Mouse (Mus musculus) left cerebral cortex, adult 9 months (tissue): ENCODE results near the gene Pqlc3.

ENCODE experiments used
- DNase-seq, 2 experiments: peaks; one replicate each; pipeline ENCODE4 v3.0.0; 2022; ENCODE audit warnings: low spot score in 2 of 2

The Pqlc3 gene

GRCm38 (mm10) chr12:17009466-17009865, 9.3 kb upstream of the Pqlc3 start:
- DNase-seq: no peak

GRCm38 (mm10) chr12:17001211-17001610, 1.0 kb upstream of the Pqlc3 start:
- no peak for DNase-seq

GRCm38 (mm10) chr12:17000628-17001027, 420 bp upstream of the Pqlc3 start:
- DNase-seq: no peak

GRCm38 (mm10) chr12:16999146-16999545, 1.1 kb downstream of the Pqlc3 start:
- DNase-seq: no peak

- DNase-seq: peak in 1 of 2 experiments; percentile 44
Observed at GRCm38 (mm10) chr12:16996886-16997462, 3.2 kb downstream of the Pqlc3 start.

- DNase-seq: no peak
Observed at GRCm38 (mm10) chr12:16996281-16996680, 3.9 kb downstream of the Pqlc3 start.

- DNase-seq: no peak
Observed at GRCm38 (mm10) chr12:16994291-16994690, 5.9 kb downstream of the Pqlc3 start.

GRCm38 (mm10) chr12:16992355-16992754, 7.9 kb downstream of the Pqlc3 start:
- no peak for DNase-seq

- DNase-seq: no peak
Observed at GRCm38 (mm10) chr12:16991376-16991775, 8.8 kb downstream of the Pqlc3 start.

GRCm38 (mm10) chr12:16985778-16986177, 14.4 kb downstream of the Pqlc3 start:
- DNase-seq: no peak

- DNase-seq: no peak
Observed at GRCm38 (mm10) chr12:16977120-16977519, 23.1 kb downstream of the Pqlc3 start.

- no peak for DNase-seq
Observed at GRCm38 (mm10) chr12:16966811-16967210, 33.4 kb downstream of the Pqlc3 start.

- no peak for DNase-seq
Observed at GRCm38 (mm10) chr12:16963354-16963753, 36.9 kb downstream of the Pqlc3 start.

- no peak for DNase-seq
Observed at GRCm38 (mm10) chr12:16958851-16959250, 41.4 kb downstream of the Pqlc3 start.

GRCm38 (mm10) chr12:16948239-16948638, 52.0 kb downstream of the Pqlc3 start:
- DNase-seq: no peak

GRCm38 (mm10) chr12:16941976-16942375, 58.2 kb downstream of the Pqlc3 start:
- DNase-seq: no peak
